Mouse (Mus musculus): ENCODE measurements around the gene Rpl12. TPM values are rescaled to one million over a fixed set of nuclear protein-coding genes. Genes with fewer than 3 reads are reported as not detected.
A peak's percentile ranks its signal among the peaks of the same experiment; 100 is the strongest.

Gene Rpl12
- polyA plus RNA-seq, 1 experiment, result 1,818 TPM

- TF ChIP-seq GATA1 (IDR thresholded peaks at IDR 0.05; ENCODE audit: borderline replicate concordance, low read length) (no peak), FLI1 (IDR thresholded peaks at IDR 0.05; ENCODE audit: low read length) (no peak)
- peaks cover 88% of the 10 kb centered on the region for H3K4me1 ChIP-seq
- peak overlapping the region; percentile 23 for H3K4me3 ChIP-seq (replicated peaks)
- peaks cover 33% of the 10 kb centered on the region for H3K36me3 ChIP-seq (replicated peaks; ENCODE audit: low read length)
- H3K27me3 ChIP-seq (replicated peaks), result no peaks in the 10 kb centered on the region
- H3K9me3 ChIP-seq, result no peaks in the 10 kb centered on the region
These were observed 2.6 kb downstream of the Rpl12 start for GRCm38 (mm10) chr2:32963981-32964380.

- H3K4me3 ChIP-seq (replicated peaks), result peak overlapping the region; percentile 44
- TF ChIP-seq FLI1 (IDR thresholded peaks at IDR 0.05; ENCODE audit: low read length) (no peak), GATA1 (IDR thresholded peaks at IDR 0.05; ENCODE audit: borderline replicate concordance, low read length) (no peak)
- H3K36me3 ChIP-seq (replicated peaks; ENCODE audit: low read length), result peaks cover 25% of the 10 kb centered on the region
- H3K4me1 ChIP-seq, result peaks cover 89% of the 10 kb centered on the region
- H3K9me3 ChIP-seq, result no peaks in the 10 kb centered on the region
- no peaks in the 10 kb centered on the region for H3K27me3 ChIP-seq (replicated peaks)
These were observed 3.5 kb downstream of the Rpl12 start for GRCm38 (mm10) chr2:32964659-32965457.

GRCm38 (mm10) chr2:32965511-32966183 lies 4.3 kb downstream of the Rpl12 start:
- peaks cover 89% of the 10 kb centered on the region for H3K4me1 ChIP-seq
- H3K9me3 ChIP-seq, result no peaks in the 10 kb centered on the region
- no peaks in the 10 kb centered on the region for H3K27me3 ChIP-seq (replicated peaks)
- peak overlapping the region; percentile 94 for H3K4me3 ChIP-seq (replicated peaks)
- TF ChIP-seq GATA1 (IDR thresholded peaks at IDR 0.05; ENCODE audit: borderline replicate concordance, low read length) (no peak), FLI1 (IDR thresholded peaks at IDR 0.05; ENCODE audit: low read length) (no peak)
- peaks cover 25% of the 10 kb centered on the region for H3K36me3 ChIP-seq (replicated peaks; ENCODE audit: low read length)

- Histone ChIP-seq H3K36me3 (replicated peaks; ENCODE audit: low read length) (peaks cover 25% of the 10 kb centered on the region), H3K4me1 (peaks cover 84% of the 10 kb centered on the region), H3K27me3 (replicated peaks) (no peaks in the 10 kb centered on the region), H3K9me3 (no peaks in the 10 kb centered on the region), H3K4me3 (replicated peaks) (peak overlapping the region; percentile 94)
- TF ChIP-seq GATA1 (IDR thresholded peaks at IDR 0.05; ENCODE audit: borderline replicate concordance, low read length) (no peak), FLI1 (IDR thresholded peaks at IDR 0.05; ENCODE audit: low read length) (no peak)
These were observed 4.9 kb downstream of the Rpl12 start for GRCm38 (mm10) chr2:32966184-32966688.

- Histone ChIP-seq H3K4me1 (peaks cover 83% of the 10 kb centered on the region), H3K36me3 (replicated peaks; ENCODE audit: low read length) (peaks cover 25% of the 10 kb centered on the region), H3K27me3 (replicated peaks) (no peaks in the 10 kb centered on the region), H3K4me3 (replicated peaks) (peak overlapping the region; percentile 94), H3K9me3 (no peaks in the 10 kb centered on the region)
- TF ChIP-seq GATA1 (IDR thresholded peaks at IDR 0.05; ENCODE audit: borderline replicate concordance, low read length) (no peak), FLI1 (IDR thresholded peaks at IDR 0.05; ENCODE audit: low read length) (peak; percentile 90; the same call in 1 of the 2 replicates)
These were observed 5.6 kb downstream of the Rpl12 start for GRCm38 (mm10) chr2:32966689-32967631.

GRCm38 (mm10) chr2:32968024-32968614 lies 6.8 kb downstream of the Rpl12 start:
- Histone ChIP-seq H3K36me3 (replicated peaks; ENCODE audit: low read length) (peaks cover 28% of the 10 kb centered on the region), H3K9me3 (no peaks in the 10 kb centered on the region), H3K4me3 (replicated peaks) (peak overlapping the region; percentile 94), H3K27me3 (replicated peaks) (no peaks in the 10 kb centered on the region), H3K4me1 (peaks cover 71% of the 10 kb centered on the region)
- no peak for TF ChIP-seq FLI1 (IDR thresholded peaks at IDR 0.05; ENCODE audit: low read length)

GRCm38 (mm10) chr2:32969326-32969725 lies 8.0 kb downstream of the Rpl12 start:
- Histone ChIP-seq H3K4me1 (peaks cover 59% of the 10 kb centered on the region), H3K36me3 (replicated peaks; ENCODE audit: low read length) (peaks cover 28% of the 10 kb centered on the region), H3K4me3 (replicated peaks) (peak overlapping the region; percentile 31), H3K27me3 (replicated peaks) (no peaks in the 10 kb centered on the region), H3K9me3 (no peaks in the 10 kb centered on the region)
- TF ChIP-seq GATA1 (IDR thresholded peaks at IDR 0.05; ENCODE audit: borderline replicate concordance, low read length) (no peak), FLI1 (IDR thresholded peaks at IDR 0.05; ENCODE audit: low read length) (no peak)

- no peak for TF ChIP-seq GATA1 (IDR thresholded peaks at IDR 0.05; ENCODE audit: borderline replicate concordance, low read length)
- Histone ChIP-seq H3K4me1 (peaks cover 53% of the 10 kb centered on the region), H3K4me3 (replicated peaks) (no peak overlapping the region), H3K9me3 (no peaks in the 10 kb centered on the region), H3K36me3 (replicated peaks; ENCODE audit: low read length) (peaks cover 39% of the 10 kb centered on the region), H3K27me3 (replicated peaks) (no peaks in the 10 kb centered on the region)
These were observed 9.9 kb downstream of the Rpl12 start for GRCm38 (mm10) chr2:32971235-32971634.

- H3K4me3 ChIP-seq (replicated peaks), result no peak overlapping the region
- H3K27me3 ChIP-seq (replicated peaks), result no peaks in the 10 kb centered on the region
- H3K9me3 ChIP-seq, result no peaks in the 10 kb centered on the region
- TF ChIP-seq GATA1 (IDR thresholded peaks at IDR 0.05; ENCODE audit: borderline replicate concordance, low read length) (no peak), FLI1 (IDR thresholded peaks at IDR 0.05; ENCODE audit: low read length) (no peak)
- peaks cover 31% of the 10 kb centered on the region for H3K4me1 ChIP-seq
- peaks cover 46% of the 10 kb centered on the region for H3K36me3 ChIP-seq (replicated peaks; ENCODE audit: low read length)
These were observed 12.9 kb downstream of the Rpl12 start for GRCm38 (mm10) chr2:32974216-32974615.

Measured in megakaryocyte, embryonic 14.5 days (primary cell).